Mouse (Mus musculus) G1E (cell line): Measurements from ENCODE around the gene Dram1. TPM values are rescaled to one million over a fixed set of nuclear protein-coding genes. Genes with fewer than 3 reads are reported as not detected.
A peak's percentile ranks its signal among the peaks of the same experiment; 100 is the strongest.

Experiments used
- ATAC-seq: 2 replicates; pipeline ENCODE4 v1.8.0; 2016; ENCODE audit warnings: mild to moderate bottlenecking; ENCODE audit not compliant: insufficient number of reproducible peaks, poor library complexity, low FRiP score, severe bottlenecking; ENCODE audit errors: extremely low read depth
- DNase-seq: peaks from one replicate; pipeline ENCODE4 v3.0.0; 2012; ENCODE audit warnings: low spot score
- H3K27me3 ChIP-seq: 2 replicates; pipeline ENCODE4 v1.6.1; 2012; ENCODE audit warnings: mild to moderate bottlenecking, low read length, inconsistent platforms; ENCODE audit not compliant: insufficient read depth
- H3K36me3 ChIP-seq: replicated peaks from 2 replicates; pipeline ENCODE3; 2012; ENCODE audit warnings: mild to moderate bottlenecking, inconsistent platforms
- H3K4me1 ChIP-seq: 2 replicates; pipeline ENCODE4 v1.6.1; 2012; ENCODE audit warnings: low read depth, low read length, inconsistent platforms, mixed read lengths; ENCODE audit not compliant: insufficient read depth
- H3K4me3 ChIP-seq: 2 replicates; pipeline ENCODE4 v1.5.1; 2012; ENCODE audit warnings: low read depth, mild to moderate bottlenecking, inconsistent platforms, low read length, moderate library complexity, mixed read lengths
- H3K9me3 ChIP-seq: replicated peaks from 2 replicates; pipeline ENCODE4 v1.6.1; 2012; ENCODE audit warnings: inconsistent platforms
- CTCF ChIP-seq: IDR thresholded peaks from 2 replicates; pipeline ENCODE4 v1.5.1; 2012; ENCODE audit warnings: low read depth, low read length, inconsistent platforms, mixed read lengths
- GATA1 ChIP-seq: IDR thresholded peaks from 2 replicates; pipeline ENCODE4 v1.6.1; 2012; ENCODE audit warnings: borderline replicate concordance, low read length, inconsistent platforms, mixed read lengths
- GATA2 ChIP-seq: IDR thresholded peaks from 2 replicates; pipeline ENCODE4 v1.6.1; 2012; ENCODE audit warnings: low read depth, low read length, inconsistent platforms, borderline replicate concordance
- POLR2AphosphoS5 ChIP-seq: IDR thresholded peaks from 2 replicates; pipeline ENCODE4 v1.6.1; 2012; ENCODE audit warnings: low read depth, low read length, inconsistent platforms; ENCODE audit not compliant: insufficient replicate concordance
- TAL1 ChIP-seq: conservative IDR thresholded peaks from 2 replicates; pipeline ENCODE4 v1.6.1; 2012; ENCODE audit warnings: low read depth, low read length, inconsistent platforms, mixed read lengths
- polyA plus RNA-seq: library from polyadenylated mRNA; stranded (reverse); fragments of >175 nt; gene quantifications from 2 replicates; pipeline ENCODE4 v1.2.3, GENCODE M21; 2012
- total RNA-seq, 2 experiments: library from RNA; stranded (forward) in 1 of 2; stranded (reverse) in 1 of 2; fragments of 200-1000 nt in 1 of 2; fragments of >200 nt in 1 of 2; fragmentation: Nextera tagmentation in 1 of 2; gene quantifications; 2 replicates each; pipeline ENCODE4 v1.2.3; 2014 to 2017

Dram1 gene
- total and polyA plus RNA-seq, 3 experiments: 0.11 TPM; not detected in 2

DNA sequence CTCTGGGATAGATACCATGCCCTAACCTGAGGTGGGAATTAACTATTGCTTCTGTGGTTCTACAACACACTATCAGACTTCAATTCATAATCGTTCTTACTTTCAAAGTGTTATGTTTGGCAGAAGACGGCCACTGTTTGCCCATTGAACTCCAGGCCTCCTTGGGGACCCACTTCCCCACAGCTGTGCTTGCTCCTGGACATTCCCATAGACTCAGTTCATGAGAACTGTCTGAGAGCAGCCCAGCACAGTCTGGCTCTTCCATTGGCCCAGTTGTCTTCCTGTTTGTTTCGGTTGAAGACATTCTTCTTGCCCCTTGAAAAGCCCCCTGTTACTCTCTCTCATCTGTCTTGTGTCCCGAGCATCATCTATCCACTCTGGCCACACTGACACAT lies 50.8 kb downstream of the Dram1 start:
- ATAC-seq (no peak), DNase-seq (no peak)
- no peak overlapping the region for H3K4me3 ChIP-seq
- H3K4me1 ChIP-seq: peaks cover 3% of the 10 kb centered on the region; the same call in 1 of the 2 replicates
- TF ChIP-seq TAL1 (no peak), GATA2 (no peak), GATA1 (no peak), CTCF (no peak), POLR2AphosphoS5 (no peak)
- H3K9me3 ChIP-seq: no peaks in the 10 kb centered on the region
- H3K27me3 ChIP-seq: peaks cover 9% of the 10 kb centered on the region; the same call in 1 of the 2 replicates
- H3K36me3 ChIP-seq: no peaks in the 10 kb centered on the region

DNA sequence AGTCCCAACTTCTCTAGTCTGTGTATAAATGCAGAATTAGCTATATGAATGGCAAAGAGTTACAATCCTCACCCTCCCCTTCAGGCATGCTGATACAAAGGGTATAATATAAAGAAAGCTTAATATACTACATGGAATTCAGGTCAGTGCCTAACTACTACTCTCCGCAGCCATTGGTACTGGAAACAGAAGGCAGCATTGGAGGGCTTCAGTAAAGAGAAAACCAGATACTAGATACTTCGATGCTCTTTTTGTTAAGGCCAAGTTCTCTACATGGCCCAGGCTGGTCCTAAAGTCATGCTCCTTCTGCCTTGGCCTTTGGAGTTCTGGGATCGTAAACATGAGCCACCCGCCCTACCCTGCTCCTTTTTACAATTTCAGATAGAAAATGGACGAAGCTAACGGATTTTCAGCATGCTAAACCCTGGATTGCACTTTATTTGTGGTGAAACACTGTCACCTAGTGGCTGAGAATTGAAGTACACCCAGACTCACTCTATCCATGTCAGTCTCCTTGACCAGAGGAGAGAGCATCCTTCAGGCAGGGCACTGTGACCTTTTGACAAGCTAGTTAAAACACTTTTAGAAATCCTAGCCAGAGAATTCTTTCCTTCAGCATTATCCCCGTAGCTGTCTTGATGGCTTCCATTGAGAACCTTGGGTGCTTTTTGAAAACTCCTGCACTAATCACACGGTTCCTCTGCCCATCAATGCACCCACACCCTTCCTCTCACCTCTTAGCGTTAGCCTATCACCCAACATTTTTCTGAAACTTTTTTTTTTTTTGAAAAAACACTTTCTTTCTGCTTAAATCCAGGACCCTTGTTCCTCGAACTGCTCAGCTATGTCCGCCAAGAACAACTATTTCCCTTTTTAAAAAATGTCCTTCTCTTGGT lies 51.5 kb downstream of the Dram1 start:
- H3K4me1 ChIP-seq: peaks cover 1% of the 10 kb centered on the region; the same call in 1 of the 2 replicates
- H3K36me3 ChIP-seq: no peaks in the 10 kb centered on the region
- H3K9me3 ChIP-seq: no peaks in the 10 kb centered on the region
- peaks cover 9% of the 10 kb centered on the region; the same call in 1 of the 2 replicates for H3K27me3 ChIP-seq
- no peak overlapping the region for H3K4me3 ChIP-seq
- DNase-seq (peak; percentile 30), ATAC-seq (peak; percentile 80)
- TF ChIP-seq CTCF (peak; percentile 100), GATA1 (no peak), TAL1 (no peak)

DNA sequence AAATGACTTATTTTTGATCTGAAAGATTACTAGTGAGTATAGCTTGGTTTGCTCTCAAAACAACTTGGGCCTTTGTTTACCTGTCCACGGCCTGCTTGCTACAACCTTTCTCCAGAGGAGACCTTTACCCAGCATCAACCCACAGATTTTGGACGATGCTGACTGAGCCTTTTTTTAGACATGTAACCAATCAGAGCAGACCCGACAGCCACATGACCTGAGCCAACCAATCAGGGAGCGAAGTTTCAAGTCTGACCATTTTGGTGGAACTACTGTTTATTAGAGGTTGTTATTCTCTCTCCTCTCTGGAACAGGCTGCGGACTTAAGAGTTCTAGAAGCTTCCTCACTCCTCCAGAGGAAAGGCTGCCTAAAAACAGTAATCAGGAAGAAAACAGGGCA lies 57.1 kb downstream of the Dram1 start:
- Histone ChIP-seq H3K27me3 (peaks cover 11% of the 10 kb centered on the region; the same call in 1 of the 2 replicates), H3K4me3 (no peak overlapping the region), H3K36me3 (no peaks in the 10 kb centered on the region), H3K9me3 (no peaks in the 10 kb centered on the region), H3K4me1 (no peaks in the 10 kb centered on the region)
- DNase-seq: no peak
- no peak for TF ChIP-seq GATA2
- no peak for TF ChIP-seq POLR2AphosphoS5
- TF ChIP-seq GATA1: no peak
- TF ChIP-seq TAL1: no peak
- no peak for TF ChIP-seq CTCF
- no peak for ATAC-seq

DNA sequence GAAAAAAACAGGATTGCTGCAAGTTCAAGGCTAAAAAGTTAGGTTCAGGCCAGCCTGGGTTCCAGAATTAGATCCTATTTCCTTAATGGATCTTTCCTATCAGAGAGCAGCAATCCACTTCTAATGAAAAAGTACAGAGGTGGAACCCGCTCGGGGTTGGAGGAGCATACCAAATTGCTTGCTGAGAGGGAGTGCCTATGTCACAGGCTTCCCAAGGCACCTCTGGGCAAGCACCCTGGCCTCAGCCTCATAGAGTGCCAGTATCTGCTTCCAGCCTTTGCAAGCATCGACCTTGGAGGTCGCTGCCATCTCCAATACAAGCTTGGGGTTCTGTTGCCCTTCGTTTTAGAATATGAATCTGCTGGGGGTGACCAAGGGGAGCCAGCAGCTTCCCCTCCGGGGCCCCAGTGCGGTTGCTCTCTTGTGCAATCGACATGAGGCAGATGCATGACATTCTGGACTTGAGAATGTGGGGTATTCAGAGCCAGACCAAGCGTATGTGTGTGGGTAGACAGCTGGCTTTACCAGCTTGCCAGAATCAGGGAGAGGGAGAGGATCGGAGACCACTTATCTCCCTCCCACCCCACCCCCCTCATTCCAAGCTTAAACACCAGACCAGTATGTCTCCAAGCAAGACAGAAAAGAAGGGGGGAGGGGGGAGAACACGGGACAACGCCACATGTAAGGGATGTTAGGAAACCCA lies 58.0 kb downstream of the Dram1 start:
- no peaks in the 10 kb centered on the region for H3K4me1 ChIP-seq
- H3K9me3 ChIP-seq: no peaks in the 10 kb centered on the region
- H3K27me3 ChIP-seq: peaks cover 8% of the 10 kb centered on the region; the same call in 1 of the 2 replicates
- DNase-seq (no peak), ATAC-seq (no peak)
- H3K36me3 ChIP-seq: no peaks in the 10 kb centered on the region
- H3K4me3 ChIP-seq: no peak overlapping the region
- TF ChIP-seq GATA2 (no peak), CTCF (no peak), GATA1 (no peak), POLR2AphosphoS5 (no peak), TAL1 (no peak)

DNA sequence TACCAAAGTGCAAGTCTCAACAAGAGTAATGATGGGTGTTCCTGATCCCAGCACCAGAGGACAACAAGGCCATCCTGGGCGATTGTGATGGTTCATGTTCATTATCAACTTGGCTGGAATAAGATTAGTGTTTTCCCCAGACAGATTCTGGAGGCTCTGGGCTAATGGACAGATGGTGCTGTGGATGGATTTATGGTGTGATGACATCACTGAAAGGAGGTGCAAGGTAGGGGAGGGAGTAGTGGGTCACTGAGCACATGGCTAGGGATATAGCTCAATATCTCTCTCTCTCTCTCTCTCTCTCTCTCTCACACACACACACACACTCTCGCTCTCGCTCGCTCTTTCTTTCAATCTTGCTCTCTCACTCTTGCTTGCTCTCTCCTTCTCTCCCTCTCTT lies 60.7 kb downstream of the Dram1 start:
- Histone ChIP-seq H3K27me3 (peaks cover 6% of the 10 kb centered on the region), H3K4me1 (no peaks in the 10 kb centered on the region), H3K9me3 (no peaks in the 10 kb centered on the region), H3K36me3 (no peaks in the 10 kb centered on the region), H3K4me3 (no peak overlapping the region)
- ATAC-seq (no peak), DNase-seq (no peak)
- TF ChIP-seq CTCF (no peak), TAL1 (no peak), GATA1 (no peak), GATA2 (no peak), POLR2AphosphoS5 (no peak)

DNA sequence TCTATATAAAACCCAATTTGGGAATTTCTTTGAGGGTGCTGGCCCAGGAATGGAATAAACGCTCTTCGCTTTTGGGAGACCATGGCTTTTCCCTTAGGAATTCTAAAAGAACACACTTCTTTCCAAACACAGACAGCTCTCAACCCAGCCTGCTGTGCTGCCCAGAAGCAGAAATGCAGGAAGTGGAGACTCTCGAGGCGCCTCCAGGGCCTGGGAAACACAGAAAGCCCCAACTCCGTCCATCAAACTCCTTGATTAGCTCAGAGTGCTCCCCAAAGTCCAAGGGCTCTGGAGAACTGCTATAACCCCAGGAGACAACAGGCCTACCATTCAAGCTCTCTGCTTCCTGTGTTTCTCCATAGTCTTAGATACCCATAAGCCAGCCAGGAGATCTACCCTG lies 61.7 kb downstream of the Dram1 start:
- Histone ChIP-seq H3K4me3 (no peak overlapping the region), H3K27me3 (peaks cover 4% of the 10 kb centered on the region), H3K9me3 (no peaks in the 10 kb centered on the region), H3K36me3 (no peaks in the 10 kb centered on the region), H3K4me1 (no peaks in the 10 kb centered on the region)
- no peak for ATAC-seq
- TF ChIP-seq GATA2 (no peak), CTCF (no peak), POLR2AphosphoS5 (no peak), GATA1 (no peak), TAL1 (no peak)
- DNase-seq: no peak
